Mouse (Mus musculus): ENCODE measurements around the gene Tmem176b.

GRCm38 (mm10) chr6:48842111-48842842 is 981 bp upstream of the Tmem176b start:
- TF ChIP-seq CTCF (IDR thresholded peaks at IDR 0.05; ENCODE audit: low read depth, low read length) = peak; percentile 73
- no peak for TF ChIP-seq POLR2A (IDR thresholded peaks at IDR 0.05; ENCODE audit: extremely low read depth, insufficient read depth, low read length)
